Mouse (Mus musculus) embryonic facial prominence, embryonic 15.5 days (tissue): Measurements from ENCODE around the gene Snrnp35. TPM values are rescaled to one million over a fixed set of nuclear protein-coding genes. Genes with fewer than 3 reads are reported as not detected.

Source experiments
- polyA plus RNA-seq: library from polyadenylated mRNA; unstranded; fragments of >200 nt; fragmentation: Nextera tagmentation; extraction: Ambion mirVana; gene quantifications from 2 replicates; pipeline ENCODE4 v1.2.1, GENCODE M21; 2015

Snrnp35 gene
- polyA plus RNA-seq, 1 experiment from 2014 or later, result 26.5 TPM

Other genes with a start within 250 kb of the Snrnp35 start
- gene Pitpnm2, start 233.4 kb upstream of the Snrnp35 start, polyA plus RNA-seq, result 5.0 and 5.9 TPM in 2 replicates
- 6.8 and 9.6 TPM in 2 replicates for gene Mphosph9, start 155.2 kb upstream of the Snrnp35 start, polyA plus RNA-seq
- 16.9 and 17.8 TPM in 2 replicates for gene 2810006K23Rik, start 155.0 kb upstream of the Snrnp35 start, polyA plus RNA-seq
- gene Cdk2ap1, start 120.1 kb upstream of the Snrnp35 start, polyA plus RNA-seq, result 48.7 and 66.6 TPM in 2 replicates
- 75.9 and 76.7 TPM in 2 replicates for gene Sbno1, start 57.1 kb upstream of the Snrnp35 start, polyA plus RNA-seq
- gene Kmt5a, start 43.2 kb upstream of the Snrnp35 start, polyA plus RNA-seq, result 71.2 and 72.0 TPM in 2 replicates
- 38.0 and 40.2 TPM in 2 replicates for gene Rilpl2, start 4.8 kb upstream of the Snrnp35 start, polyA plus RNA-seq
- 23.2 and 25.1 TPM in 2 replicates for gene Rilpl1, start 48.3 kb downstream of the Snrnp35 start, polyA plus RNA-seq
- 566 and 571 TPM in 2 replicates for gene Tmed2, start 57.6 kb downstream of the Snrnp35 start, polyA plus RNA-seq
- gene Ddx55, start 69.7 kb downstream of the Snrnp35 start, polyA plus RNA-seq, result 14.9 and 17.7 TPM in 2 replicates
- gene Eif2b1, start 96.0 kb downstream of the Snrnp35 start, polyA plus RNA-seq, result 66.4 and 72.3 TPM in 2 replicates
- gene Gtf2h3, start 96.0 kb downstream of the Snrnp35 start, polyA plus RNA-seq, result 58.2 and 60.3 TPM in 2 replicates
- 41.9 and 45.3 TPM in 2 replicates for gene Atp6v0a2, start 145.4 kb downstream of the Snrnp35 start, polyA plus RNA-seq
- gene Dnah10, start 242.0 kb downstream of the Snrnp35 start, polyA plus RNA-seq, result 0.50 and 0.94 TPM in 2 replicates